Mouse (Mus musculus): ENCODE data around the gene Gm3417.

Gm3417 gene

DNA sequence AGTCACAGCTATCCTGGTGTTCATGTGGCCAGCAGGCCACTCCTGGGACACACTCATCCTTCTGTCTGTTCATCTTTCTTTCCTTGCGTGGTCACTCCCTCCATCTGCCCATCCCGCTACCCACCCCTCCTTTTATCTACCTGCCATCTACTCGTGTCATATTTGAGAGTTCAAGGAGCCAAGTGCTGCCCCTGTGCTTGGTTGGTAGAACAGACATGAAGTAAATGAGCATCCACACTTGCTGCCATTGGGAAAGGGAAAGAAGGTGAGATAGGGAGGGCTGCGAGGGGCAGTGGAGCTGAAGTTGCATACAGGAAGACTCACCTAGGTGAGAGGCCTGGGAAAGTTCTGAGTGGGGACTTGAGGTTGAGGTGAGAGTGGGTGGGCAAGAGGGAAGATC, 64.2 kb downstream of the Gm3417 start:
- in situ Hi-C loops (cut with MboI; ENCODE audit: low pct_unique_long_range_greater_than_20kb in 1 of 2, low sequenced_read_pairs in 2 of 2, unreplicated experiment in 1 of 2), result loop anchor here (25.0 kb wide), 2 partner anchors 627 to 677 kb away; partner anchors contain the start of gene Smoc2 (in 1 of the 2)

All from mouse embryonic stem cell (cell line).